Mouse (Mus musculus): ENCODE results near the gene Mtor.

GRCm38 (mm10) chr4:148453707-148454106 lies 5.3 kb downstream of the Mtor start:
- TF ChIP-seq POLR2A (IDR thresholded peaks at IDR 0.05; ENCODE audit: insufficient read length, low read depth) = no peak
- TF ChIP-seq TCF12 (IDR thresholded peaks at IDR 0.05; ENCODE audit: insufficient read depth, poor library complexity, severe bottlenecking) = no peak
- TF ChIP-seq E2F4 (IDR thresholded peaks at IDR 0.05; ENCODE audit: insufficient read depth) = no peak
- no peak for TF ChIP-seq REST (IDR thresholded peaks at IDR 0.05; ENCODE audit: insufficient read depth, insufficient read length)
- no peak for TF ChIP-seq MYOG (IDR thresholded peaks at IDR 0.05; ENCODE audit: control insufficient read depth in 1 of 3, insufficient read depth in 1 of 3, insufficient read length in 2 of 3, low read depth in 2 of 3)
- TF ChIP-seq MAX (IDR thresholded peaks at IDR 0.05; ENCODE audit: low read depth) = no peak
- no peak for TF ChIP-seq POLR2AphosphoS2 (IDR thresholded peaks at IDR 0.05; ENCODE audit: insufficient read length, low read depth)
- TF ChIP-seq CEBPB (IDR thresholded peaks at IDR 0.05; ENCODE audit: insufficient read depth, poor library complexity, severe bottlenecking) = no peak
- TF ChIP-seq USF1 (IDR thresholded peaks at IDR 0.05; ENCODE audit: low read depth) = no peak
- no peak for TF ChIP-seq TCF3 (IDR thresholded peaks at IDR 0.05; ENCODE audit: insufficient read length, low read depth)
